Mouse (Mus musculus) megakaryocyte-erythroid progenitor cell, adult 5-6 weeks (primary cell): ENCODE data around the gene Ankrd1. TPM values are rescaled to one million over a fixed set of nuclear protein-coding genes. Genes with fewer than 3 reads are reported as not detected.

ENCODE experiments used
- ATAC-seq: replicated peaks from 2 replicates; pipeline ENCODE4 v1.8.0; 2016; ENCODE audit warnings: mild to moderate bottlenecking, inconsistent platforms; ENCODE audit not compliant: severe bottlenecking, poor library complexity, low FRiP score, low TSS enrichment
- total RNA-seq, 2 experiments: library from RNA; stranded (forward) in 1 of 2; stranded (reverse) in 1 of 2; fragments of 200-1000, 215-1000 nt in 1 of 2; fragments of >200 nt in 1 of 2; fragmentation: Nextera tagmentation in 1 of 2; gene quantifications; 2 replicates each; pipeline ENCODE4 v1.2.3; 2014 to 2017

The Ankrd1 gene
- total RNA-seq, 2 experiments from 2014 or later, result not detected

DNA sequence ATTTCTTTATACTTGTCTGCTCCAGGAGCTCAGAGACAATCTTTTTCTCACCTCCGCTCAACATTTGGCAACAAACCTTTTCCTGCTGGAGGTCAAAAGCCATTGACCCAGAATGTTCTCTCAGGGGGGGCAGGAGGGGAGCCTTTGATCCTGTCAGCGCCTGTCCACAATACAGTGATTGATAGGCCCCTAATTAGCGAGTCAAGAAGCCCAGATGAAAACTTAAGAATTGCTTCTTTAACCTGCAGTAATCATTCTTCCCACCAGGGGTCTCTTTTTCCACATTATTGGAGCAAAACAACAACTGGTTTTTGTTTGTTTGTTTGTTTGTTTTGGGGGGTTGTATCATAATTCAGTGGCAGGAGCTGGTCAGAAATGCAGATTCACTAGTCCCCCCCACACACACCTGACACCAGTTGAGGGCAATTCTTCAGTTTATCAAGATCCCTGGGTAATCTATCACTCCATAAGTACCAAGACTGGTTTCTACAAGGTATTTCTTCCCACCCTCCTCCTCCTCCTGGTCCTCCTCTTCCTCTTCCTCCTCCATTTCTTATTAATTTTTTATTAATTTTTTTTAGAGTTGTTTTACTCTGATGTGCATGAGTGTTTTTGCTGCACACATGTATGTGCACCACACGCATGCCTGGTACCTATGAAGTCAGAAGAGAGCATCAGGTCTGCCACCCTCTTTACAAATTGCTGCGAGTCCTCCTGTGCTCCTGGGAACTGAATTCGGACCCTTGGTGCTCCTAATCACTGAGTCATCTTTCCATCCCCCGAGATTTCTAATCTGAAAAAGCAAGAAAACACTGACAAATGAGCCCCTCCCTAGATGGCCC lies 8.6 kb downstream of the Ankrd1 start:
- ATAC-seq, result no peak

GRCm38 (mm10) chr19:36110465-36110864 lies 9.4 kb downstream of the Ankrd1 start:
- ATAC-seq, result no peak

DNA sequence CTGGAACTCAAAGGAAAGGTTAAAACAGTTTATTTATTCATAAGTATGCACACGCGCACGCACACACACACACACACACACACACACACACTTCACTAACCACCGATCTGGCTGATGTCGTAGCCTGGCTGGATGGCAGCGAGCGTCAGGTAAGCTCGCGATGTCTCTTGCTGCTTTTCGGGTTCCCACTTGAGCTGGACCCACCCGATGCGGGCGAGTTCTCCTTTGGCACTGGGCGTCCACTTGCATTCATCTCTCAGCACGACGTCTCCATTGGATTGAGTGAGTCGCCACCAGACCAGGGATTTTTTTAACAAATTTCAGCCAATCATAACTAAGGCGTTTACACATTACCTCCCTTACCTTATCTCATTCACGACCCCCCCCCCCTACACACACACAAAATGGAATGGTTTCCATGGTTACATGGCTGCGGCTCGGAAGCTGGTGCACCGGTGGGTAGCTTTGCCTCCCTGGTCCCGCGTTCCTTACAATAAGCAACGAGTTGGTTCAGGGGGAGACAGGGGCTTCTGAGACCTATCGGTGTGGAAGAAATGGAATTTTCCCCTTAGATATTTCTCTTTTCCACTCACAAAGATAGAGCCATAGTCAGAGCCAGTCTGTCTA lies 10.5 kb downstream of the Ankrd1 start:
- ATAC-seq, result no peak

- no peak for ATAC-seq
Measured at GRCm38 (mm10) chr19:36103909-36104308, 16.0 kb downstream of the Ankrd1 start.

DNA sequence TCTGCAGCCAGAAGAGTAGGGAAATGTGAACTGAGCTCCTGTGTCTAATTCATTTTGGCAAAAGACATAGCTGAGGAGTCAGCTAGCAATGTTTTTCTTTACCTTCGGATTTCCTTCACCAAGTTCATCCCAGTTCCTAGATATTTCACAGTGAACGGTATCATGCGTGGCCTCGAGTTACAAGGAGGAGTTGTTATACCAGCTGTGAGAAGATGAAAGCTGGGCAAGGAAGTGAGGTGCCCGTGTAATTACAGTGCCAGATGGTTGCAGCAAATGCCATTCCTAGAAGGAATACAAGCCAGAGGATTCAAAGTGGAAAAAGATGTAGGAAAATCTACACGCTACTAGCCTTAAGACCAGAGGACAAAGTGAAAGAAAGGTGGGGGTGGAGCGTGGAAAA lies 21.0 kb downstream of the Ankrd1 start:
- ATAC-seq, result no peak

- ATAC-seq, result no peak
Measured at GRCm38 (mm10) chr19:36098265-36098664, 21.6 kb downstream of the Ankrd1 start.

- ATAC-seq, result no peak
Measured at GRCm38 (mm10) chr19:36097194-36097593, 22.7 kb downstream of the Ankrd1 start.

- ATAC-seq, result peak; percentile 93
Measured at GRCm38 (mm10) chr19:36090781-36091180, 29.1 kb downstream of the Ankrd1 start.

GRCm38 (mm10) chr19:36083262-36084225 lies 36.4 kb downstream of the Ankrd1 start, which contains the start of gene Rpp30:
Rpp30 (plus strand) TSS chr19:36083716.
- peak; percentile 96 for ATAC-seq

- ATAC-seq, result peak; percentile 88
Measured at GRCm38 (mm10) chr19:36082606-36083261, 37.2 kb downstream of the Ankrd1 start.

DNA sequence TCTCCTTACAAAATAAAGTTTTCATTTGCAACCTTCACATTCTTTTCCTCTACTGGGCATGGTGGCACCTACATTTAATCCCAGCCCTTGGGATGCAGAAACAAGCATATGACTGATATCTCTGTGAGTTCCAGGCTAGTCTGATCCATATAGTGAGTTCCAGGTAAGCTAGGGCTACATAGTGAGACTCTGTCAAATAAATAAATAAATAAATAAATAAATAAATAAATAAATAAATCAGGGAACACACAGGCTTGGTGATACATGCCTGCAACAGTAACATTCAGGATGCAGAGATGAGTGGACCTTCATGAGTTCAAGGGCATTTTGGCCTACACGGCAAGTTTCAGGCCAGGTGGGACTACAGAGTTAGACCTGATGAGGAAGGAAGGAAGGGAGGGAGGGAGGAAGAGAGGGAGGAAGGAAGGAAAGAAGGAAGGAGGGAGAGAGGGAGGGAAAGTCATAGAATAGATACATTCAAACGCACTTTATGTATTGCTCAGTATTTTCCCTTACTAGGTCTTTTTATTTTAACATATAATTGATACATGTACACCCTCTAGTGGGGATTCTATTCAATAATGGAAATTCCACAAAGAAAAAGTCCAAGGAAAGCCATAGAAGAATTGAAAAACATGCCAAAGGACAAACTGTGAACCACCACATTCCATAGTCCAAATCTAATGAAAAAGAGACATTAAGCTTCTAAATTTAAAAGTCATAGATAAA lies 56.9 kb downstream of the Ankrd1 start:
- ATAC-seq, result no peak

Other genes with a start within 250 kb of the Ankrd1 start
- not detected in 2 replicates for gene Htr7, start 62.6 kb downstream of the Ankrd1 start, total RNA-seq (2014; fragmentation: Nextera tagmentation)
- not detected in 2 replicates for gene Htr7, start 62.6 kb downstream of the Ankrd1 start, total RNA-seq (2017)
- gene Rpp30, start 36.4 kb downstream of the Ankrd1 start, total RNA-seq (2014; fragmentation: Nextera tagmentation), result 52.0 and 57.9 TPM in 2 replicates
- 69.3 and 79.7 TPM in 2 replicates for gene Rpp30, start 36.4 kb downstream of the Ankrd1 start, total RNA-seq (2017)
- gene Pcgf5, start 228.2 kb upstream of the Ankrd1 start, total RNA-seq (2014; fragmentation: Nextera tagmentation), result 28.5 and 35.0 TPM in 2 replicates
- 33.5 and 38.6 TPM in 2 replicates for gene Pcgf5, start 228.2 kb upstream of the Ankrd1 start, total RNA-seq (2017)